Mouse (Mus musculus) liver, embryonic 14.5 days (tissue): Measurements from ENCODE around the gene Cib3. TPM values are rescaled to one million over a fixed set of nuclear protein-coding genes. Genes with fewer than 3 reads are reported as not detected.
A peak's percentile ranks its signal among the peaks of the same experiment; 100 is the strongest.

ENCODE experiments used
- ATAC-seq: fragments of 200-750 bp; cut with Nextera tagmentation; 2 replicates; pipeline ENCODE4 v1.8.0; 2017; ENCODE audit warnings: moderate number of reproducible peaks, mild to moderate bottlenecking, moderate library complexity; ENCODE audit not compliant: insufficient read depth
- DNase-seq, 3 experiments: peaks; one replicate each; pipeline ENCODE4 v3.0.0-alpha.2; 2012 to 2013; ENCODE audit warnings: low read depth in 3 of 3, low spot score in 3 of 3
- H3K27ac ChIP-seq: fragments of 300-500 bp; sonication (generic); 2 replicates; pipeline ENCODE4 v1.5.1; 2014; ENCODE audit warnings: moderate library complexity, mild to moderate bottlenecking, control low read depth, inconsistent platforms
- H3K27me3 ChIP-seq: fragments of 300-500 bp; sonication (generic); 2 replicates; pipeline ENCODE4 v1.6.1; 2014; ENCODE audit warnings: mild to moderate bottlenecking, low read length, moderate library complexity; ENCODE audit not compliant: control insufficient read depth, insufficient read depth
- H3K36me3 ChIP-seq: fragments of 300-500 bp; sonication (generic); replicated peaks from 2 replicates; pipeline ENCODE4 v1.6.1; 2014; ENCODE audit warnings: low read depth; ENCODE audit not compliant: control insufficient read depth, insufficient read depth
- H3K4me1 ChIP-seq, 2 experiments: fragments of 200-500 bp in 1 of 2; fragments of 300-500 bp in 1 of 2; sonication (generic) in 1 of 2; replicated peaks; 2 replicates each; pipeline ENCODE4 v1.6.1; 2012 to 2014; ENCODE audit warnings: antibody characterized with exemption in 1 of 2, inconsistent platforms in 1 of 2, low read length in 1 of 2; ENCODE audit not compliant: control insufficient read depth in 2 of 2, insufficient read depth in 2 of 2
- H3K4me2 ChIP-seq: fragments of 300-500 bp; sonication (generic); 2 replicates; pipeline ENCODE4 v1.6.1; 2014; ENCODE audit warnings: low read depth, mild to moderate bottlenecking, control low read depth, moderate library complexity
- H3K4me3 ChIP-seq, 2 experiments: fragments of 200-500 bp in 1 of 2; fragments of 300-500 bp in 1 of 2; sonication (generic) in 1 of 2; 2 replicates each; pipeline ENCODE4 v1.5.1; 2012 to 2014; ENCODE audit warnings: low read depth in 2 of 2, low read length in 2 of 2, mild to moderate bottlenecking in 2 of 2, control low read depth in 1 of 2, inconsistent platforms in 1 of 2, moderate library complexity in 1 of 2; ENCODE audit not compliant: insufficient read depth in 1 of 2
- H3K9ac ChIP-seq: fragments of 300-500 bp; sonication (generic); replicated peaks from 2 replicates; pipeline ENCODE4 v1.6.1; 2014; ENCODE audit warnings: mild to moderate bottlenecking, control low read depth, moderate library complexity
- H3K9me3 ChIP-seq: fragments of 300-500 bp; sonication (generic); 2 replicates; pipeline ENCODE4 v1.6.1; 2016; ENCODE audit warnings: low read length, mixed read lengths; ENCODE audit not compliant: control insufficient read depth
- CTCF ChIP-seq: IDR thresholded peaks from 2 replicates; pipeline ENCODE4 v1.5.1; 2016; ENCODE audit warnings: antibody characterized with exemption, low read depth, control low read depth
- EP300 ChIP-seq: IDR thresholded peaks from 2 replicates; pipeline ENCODE4 v1.6.1; 2016; ENCODE audit warnings: antibody characterized with exemption, low read depth
- WGBS: fragments of 180-500 bp; shearing (Covaris S2); extraction: QIAGEN DNeasy Blood & Tissue Kit; methylation state at CpG from one replicate; pipeline ENCODE4 v1.1.7; 2014; ENCODE audit not compliant: insufficient replicate concordance; 5-methylcytosine and 5-hydroxymethylcytosine counted together
- polyA plus RNA-seq, 2 experiments: library from polyadenylated mRNA; depleted of rRNA in 1 of 2; stranded (reverse) in 1 of 2; unstranded in 1 of 2; fragments of >200 nt; fragmentation: Nextera tagmentation in 1 of 2; extraction: Ambion mirVana in 1 of 2; gene quantifications; 2 replicates each; pipeline versions ENCODE4 v1.2.1 to v1.2.3; 2012 to 2014

Cib3 gene
- polyA plus RNA-seq, 2 experiments, result 0.24 TPM; not detected in 1

DNA sequence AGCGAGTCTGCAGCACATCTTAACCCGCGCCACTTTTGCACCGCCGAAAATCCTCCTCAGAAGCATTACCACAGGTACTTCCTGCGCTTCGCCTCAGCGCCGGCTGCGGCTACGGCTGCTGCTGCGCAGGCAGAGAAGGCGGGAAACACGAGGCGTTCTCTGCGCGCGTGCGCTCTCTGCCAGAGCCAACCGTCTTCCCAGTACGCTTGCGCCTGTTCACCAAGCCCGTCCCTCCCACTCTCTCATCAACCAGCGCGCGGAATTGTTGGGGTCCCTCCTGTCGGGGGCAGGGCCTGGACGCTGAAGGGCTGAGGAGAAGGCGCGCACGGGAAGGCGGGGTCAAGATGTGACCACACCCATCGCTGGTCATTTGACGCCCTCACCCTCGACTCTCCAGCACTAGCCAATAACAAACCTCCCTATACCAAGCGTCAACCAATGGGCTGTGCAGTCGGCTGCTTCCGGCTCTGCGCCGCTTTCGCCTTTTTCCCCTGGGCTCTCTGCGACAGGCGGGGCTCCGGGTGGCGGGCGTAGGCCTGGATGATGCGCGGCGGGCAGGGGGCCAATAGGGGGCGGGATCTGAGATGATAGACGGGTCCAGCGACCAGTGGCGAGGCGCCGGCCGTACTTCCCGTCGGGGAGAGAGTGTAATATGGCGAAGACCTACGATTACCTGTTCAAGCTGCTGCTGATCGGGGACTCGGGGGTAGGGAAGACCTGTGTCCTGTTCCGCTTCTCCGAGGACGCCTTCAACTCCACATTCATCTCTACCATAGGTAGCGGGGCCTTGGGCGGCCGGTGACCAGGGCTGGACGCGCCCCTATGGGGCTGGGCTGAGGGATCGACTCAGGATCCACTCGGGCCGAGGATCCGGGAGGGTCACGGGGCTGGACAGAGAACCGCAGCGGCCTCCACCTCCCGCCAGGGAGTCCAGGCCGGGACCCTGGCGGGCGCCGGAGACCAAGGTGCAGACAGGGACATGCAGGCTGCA, 51.6 kb downstream of the Cib3 start, which contains the start of gene Rab8a:
Rab8a (plus strand) TSS at position 494 of the 991 bp plus-strand sequence.
- WGBS, result under 1% methylated on average over 82 of the region's 82 CpGs
- Histone ChIP-seq H3K27me3 (no peaks in the 10 kb centered on the region), H3K4me2 (peak within 1 kb of the TSS; percentile 94), H3K4me1 (peaks cover 20 to 22% of the 10 kb centered on the region in 2 experiments), H3K9ac (peak within 1 kb of the TSS; percentile 98), H3K4me3 (peak within 1 kb of the TSS; percentile 93 to 94), H3K27ac (peak within 1 kb of the TSS; percentile 86), H3K9me3 (no peaks in the 10 kb centered on the region), H3K36me3 (peaks cover 9% of the 10 kb centered on the region)
- TF ChIP-seq CTCF (no peak; the same call in 1 of the 2 replicates), EP300 (0 out of 2 replicates have a peak, but pooled peaks have one; percentile 19)
- peak; percentile 96 for ATAC-seq
- peak; percentile 98 to 100 (median 98) for DNase-seq

DNA sequence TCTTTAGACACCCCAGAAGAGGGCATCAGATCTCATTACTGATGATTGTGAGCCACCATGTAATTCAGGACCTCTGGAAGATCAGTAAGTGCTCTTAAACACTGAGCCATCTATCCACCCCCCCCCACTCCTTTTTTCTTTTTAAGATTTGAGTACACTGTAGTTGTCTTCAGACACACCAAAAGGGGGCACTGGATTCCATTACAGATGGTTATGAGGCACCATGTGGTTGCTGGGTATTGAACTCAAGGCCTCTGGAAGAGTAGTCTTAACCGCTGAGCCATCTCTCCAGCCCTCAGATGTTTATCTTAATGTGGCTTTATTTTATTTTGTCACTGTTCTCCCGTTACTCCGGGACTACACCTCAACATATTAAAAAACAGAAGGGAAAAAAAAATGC, 52.6 kb downstream of the Cib3 start:
- peak overlapping the region; percentile 86 for H3K27ac ChIP-seq
- H3K4me1 ChIP-seq, result peaks cover 20 to 22% of the 10 kb centered on the region in 2 experiments
- no peak for ATAC-seq
- H3K9ac ChIP-seq, result peak overlapping the region; percentile 84
- DNase-seq, result no peak
- TF ChIP-seq EP300 (no peak), CTCF (no peak)
- H3K9me3 ChIP-seq, result no peaks in the 10 kb centered on the region
- H3K27me3 ChIP-seq, result no peaks in the 10 kb centered on the region
- peak overlapping the region; percentile 65 for H3K4me3 ChIP-seq
- H3K36me3 ChIP-seq, result peaks cover 9% of the 10 kb centered on the region
- peak overlapping the region; percentile 94 for H3K4me2 ChIP-seq
- 25% methylated on average over 3 of the region's 3 CpGs for WGBS

DNA sequence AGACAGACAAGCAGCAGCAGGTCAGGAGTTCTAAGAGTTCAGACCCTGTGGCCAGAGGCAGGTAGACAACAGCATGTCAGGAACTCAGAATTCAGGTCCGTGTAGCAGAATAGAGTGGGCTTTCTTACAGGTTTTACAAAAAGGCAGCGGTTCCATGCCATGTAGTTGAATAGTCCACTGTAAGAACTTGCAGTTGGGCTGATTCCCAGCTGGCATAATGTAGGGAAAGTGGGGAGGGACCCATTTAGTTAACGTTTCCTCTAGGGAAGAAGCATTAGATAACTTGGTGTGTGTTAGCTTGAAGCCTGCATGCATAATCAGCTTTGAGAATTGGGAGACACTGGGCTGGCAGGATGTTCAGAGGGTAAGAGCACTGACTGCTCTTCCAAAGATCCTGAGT, 53.9 kb downstream of the Cib3 start:
- Histone ChIP-seq H3K9me3 (no peaks in the 10 kb centered on the region), H3K27me3 (no peaks in the 10 kb centered on the region), H3K4me2 (peak overlapping the region; percentile 94), H3K36me3 (peaks cover 3% of the 10 kb centered on the region; the same call in 1 of the 2 replicates), H3K4me3 (no peak overlapping the region), H3K9ac (no peak overlapping the region), H3K27ac (no peak overlapping the region), H3K4me1 (peaks cover 20 to 26% of the 10 kb centered on the region in 2 experiments)
- ATAC-seq, result no peak
- DNase-seq, result no peak
- TF ChIP-seq CTCF (no peak), EP300 (no peak)
- 80% methylated on average over 3 of the region's 3 CpGs for WGBS

DNA sequence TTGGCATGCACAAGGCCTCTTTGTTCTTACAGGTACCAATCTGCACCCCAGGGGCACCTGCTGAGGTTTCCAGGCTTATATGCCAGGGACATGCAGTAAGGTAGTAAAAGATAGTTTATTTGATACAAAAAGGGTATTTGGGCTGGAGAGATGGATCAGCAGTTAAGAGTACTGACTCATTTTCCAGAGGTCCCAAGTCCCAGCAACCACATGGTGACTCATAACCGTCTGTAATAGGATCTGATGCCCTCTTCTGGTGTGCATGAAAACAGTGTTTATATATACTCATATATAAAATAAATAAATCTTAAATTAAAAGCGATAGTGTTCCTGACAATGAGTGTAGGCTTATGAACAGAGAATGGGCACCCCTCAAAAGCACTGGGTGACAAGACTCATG, 54.5 kb downstream of the Cib3 start:
- H3K4me1 ChIP-seq, result peaks cover 20 to 22% of the 10 kb centered on the region in 2 experiments
- no peak for DNase-seq
- H3K9ac ChIP-seq, result no peak overlapping the region
- H3K36me3 ChIP-seq, result peaks cover 3% of the 10 kb centered on the region; the same call in 1 of the 2 replicates
- H3K9me3 ChIP-seq, result no peaks in the 10 kb centered on the region
- no peak overlapping the region for H3K4me3 ChIP-seq
- no peak for ATAC-seq
- H3K27ac ChIP-seq, result no peak overlapping the region
- peak overlapping the region; percentile 4 for H3K4me2 ChIP-seq
- H3K27me3 ChIP-seq, result no peaks in the 10 kb centered on the region
- 77% methylated on average over 2 of the region's 2 CpGs for WGBS
- TF ChIP-seq CTCF, result no peak
- no peak for TF ChIP-seq EP300

Other genes with a start within 250 kb of the Cib3 start
- gene Cyp4f18, start 203.2 kb downstream of the Cib3 start, polyA plus RNA-seq (2012; rRNA removed), result 1.4 TPM in 2 replicates
- gene Cyp4f18, start 203.2 kb downstream of the Cib3 start, polyA plus RNA-seq (2014; fragmentation: Nextera tagmentation; extraction: Ambion mirVana), result 1.1 and 2.1 TPM in 2 replicates
- not detected in 2 replicates for gene Olfr372, start 171.6 kb downstream of the Cib3 start, polyA plus RNA-seq (2012; rRNA removed)
- gene Olfr372, start 171.6 kb downstream of the Cib3 start, polyA plus RNA-seq (2014; fragmentation: Nextera tagmentation; extraction: Ambion mirVana), result not detected in 2 replicates
- not detected in 2 replicates for gene Olfr373, start 129.7 kb downstream of the Cib3 start, polyA plus RNA-seq (2012; rRNA removed)
- gene Olfr373, start 129.7 kb downstream of the Cib3 start, polyA plus RNA-seq (2014; fragmentation: Nextera tagmentation; extraction: Ambion mirVana), result not detected in 2 replicates
- gene Olfr374, start 105.8 kb downstream of the Cib3 start, polyA plus RNA-seq (2012; rRNA removed), result not detected in 2 replicates
- gene Olfr374, start 105.8 kb downstream of the Cib3 start, polyA plus RNA-seq (2014; fragmentation: Nextera tagmentation; extraction: Ambion mirVana), result not detected in 2 replicates
- 28.7 and 49.0 TPM in 2 replicates for gene Tpm4, start 77.9 kb downstream of the Cib3 start, polyA plus RNA-seq (2012; rRNA removed)
- 69.2 and 76.4 TPM in 2 replicates for gene Tpm4, start 77.9 kb downstream of the Cib3 start, polyA plus RNA-seq (2014; fragmentation: Nextera tagmentation; extraction: Ambion mirVana)
- gene Rab8a, start 51.6 kb downstream of the Cib3 start, polyA plus RNA-seq (2012; rRNA removed), result 18.3 and 59.7 TPM in 2 replicates
- gene Rab8a, start 51.6 kb downstream of the Cib3 start, polyA plus RNA-seq (2014; fragmentation: Nextera tagmentation; extraction: Ambion mirVana), result 50.7 and 54.6 TPM in 2 replicates
- 0.15 and 0.18 TPM in 2 replicates for gene Hsh2d, start 23.2 kb downstream of the Cib3 start, polyA plus RNA-seq (2012; rRNA removed)
- gene Hsh2d, start 23.2 kb downstream of the Cib3 start, polyA plus RNA-seq (2014; fragmentation: Nextera tagmentation; extraction: Ambion mirVana), result 0.11 and 0.37 TPM in 2 replicates
- not detected in 2 replicates for gene Gm11034, start 799 bp upstream of the Cib3 start, polyA plus RNA-seq (2012; rRNA removed)
- not detected in 2 replicates for gene Gm11034, start 799 bp upstream of the Cib3 start, polyA plus RNA-seq (2014; fragmentation: Nextera tagmentation; extraction: Ambion mirVana)
- gene Fam32a, start 6.9 kb upstream of the Cib3 start, polyA plus RNA-seq (2012; rRNA removed), result 22.9 and 28.2 TPM in 2 replicates
- gene Fam32a, start 6.9 kb upstream of the Cib3 start, polyA plus RNA-seq (2014; fragmentation: Nextera tagmentation; extraction: Ambion mirVana), result 32.6 and 34.3 TPM in 2 replicates
- gene Ap1m1, start 27.2 kb upstream of the Cib3 start, polyA plus RNA-seq (2012; rRNA removed), result 35.0 and 38.8 TPM in 2 replicates
- gene Ap1m1, start 27.2 kb upstream of the Cib3 start, polyA plus RNA-seq (2014; fragmentation: Nextera tagmentation; extraction: Ambion mirVana), result 46.7 and 52.5 TPM in 2 replicates
- 0.83 and 7.4 TPM in 2 replicates for gene Gm10282, start 92.4 kb upstream of the Cib3 start, polyA plus RNA-seq (2012; rRNA removed)
- 7.3 and 8.0 TPM in 2 replicates for gene Gm10282, start 92.4 kb upstream of the Cib3 start, polyA plus RNA-seq (2014; fragmentation: Nextera tagmentation; extraction: Ambion mirVana)
- gene Klf2, start 106.2 kb upstream of the Cib3 start, polyA plus RNA-seq (2012; rRNA removed), result 2.9 and 3.4 TPM in 2 replicates
- 2.0 and 2.6 TPM in 2 replicates for gene Klf2, start 106.2 kb upstream of the Cib3 start, polyA plus RNA-seq (2014; fragmentation: Nextera tagmentation; extraction: Ambion mirVana)
- 19.6 and 21.1 TPM in 2 replicates for gene Eps15l1, start 208.6 kb upstream of the Cib3 start, polyA plus RNA-seq (2012; rRNA removed)
- gene Eps15l1, start 208.6 kb upstream of the Cib3 start, polyA plus RNA-seq (2014; fragmentation: Nextera tagmentation; extraction: Ambion mirVana), result 16.9 and 17.7 TPM in 2 replicates
- gene Calr3, start 231.0 kb upstream of the Cib3 start, polyA plus RNA-seq (2012; rRNA removed), result 0.09 and 0.21 TPM in 2 replicates
- 0.53 and 0.83 TPM in 2 replicates for gene Calr3, start 231.0 kb upstream of the Cib3 start, polyA plus RNA-seq (2014; fragmentation: Nextera tagmentation; extraction: Ambion mirVana)
- 1.8 and 3.2 TPM in 2 replicates for gene 1700030K09Rik, start 231.0 kb upstream of the Cib3 start, polyA plus RNA-seq (2012; rRNA removed)
- 2.2 and 2.4 TPM in 2 replicates for gene 1700030K09Rik, start 231.0 kb upstream of the Cib3 start, polyA plus RNA-seq (2014; fragmentation: Nextera tagmentation; extraction: Ambion mirVana)